Mouse (Mus musculus) myocyte (in vitro differentiated cells): ENCODE results near the gene Gm20696.

Experiments
- E2F4 ChIP-seq: IDR thresholded peaks from one replicate; pipeline ENCODE4 v1.6.1; 2011; ENCODE audit warnings: mild to moderate bottlenecking, control low read depth, moderate library complexity; ENCODE audit not compliant: insufficient read depth
- MAX ChIP-seq: IDR thresholded peaks from one replicate; pipeline ENCODE4 v1.6.1; 2011; ENCODE audit warnings: low read depth, mild to moderate bottlenecking, control low read depth
- POLR2A ChIP-seq: IDR thresholded peaks from one replicate; pipeline ENCODE4 v1.6.1; 2011; ENCODE audit warnings: low read depth, mild to moderate bottlenecking, control low read depth, moderate library complexity; ENCODE audit not compliant: insufficient read length
- SRF ChIP-seq: IDR thresholded peaks from one replicate; pipeline ENCODE4 v1.6.1; 2011; ENCODE audit warnings: low read depth; ENCODE audit not compliant: control insufficient read depth, insufficient read length

- TF ChIP-seq POLR2A (no peak), SRF (no peak), MAX (no peak), E2F4 (no peak)
Measured at GRCm38 (mm10) chr6:99342416-99342815, 324.2 kb downstream of the Gm20696 start.
